Mouse (Mus musculus): ENCODE results near the gene Prkca. TPM values are rescaled to one million over a fixed set of nuclear protein-coding genes. Genes with fewer than 3 reads are reported as not detected.

The Prkca gene
- polyA plus RNA-seq, 1 experiment from 2014 or later, result 13.5 TPM

- Histone ChIP-seq H3K27me3 (replicated peaks; ENCODE audit: control insufficient read depth, insufficient read depth, low read length) (no peaks in the 10 kb centered on the region), H3K27ac (replicated peaks; ENCODE audit: low read depth, low read length) (no peak overlapping the region), H3K9ac (ENCODE audit: low read depth, low read length) (no peak overlapping the region), H3K4me1 (ENCODE audit: control insufficient read depth, insufficient read depth, low read length) (no peaks in the 10 kb centered on the region), H3K4me2 (ENCODE audit: low read depth, low read length) (no peak overlapping the region), H3K36me3 (ENCODE audit: control insufficient read depth, insufficient read depth, low read length) (no peaks in the 10 kb centered on the region), H3K4me3 (ENCODE audit: low read depth, low read length) (no peak overlapping the region), H3K9me3 (ENCODE audit: control insufficient read depth, low read length) (no peaks in the 10 kb centered on the region)
- ATAC-seq (ENCODE audit: low read depth) (no peak), DNase-seq (ENCODE audit: low spot score) (no peak)
- WGBS, result 38% methylated on average over 3 of the region's 3 CpGs
Observed at GRCm38 (mm10) chr11:107929712-107930111, 414.0 kb downstream of the Prkca start.

GRCm38 (mm10) chr11:107919852-107920508 is 423.7 kb downstream of the Prkca start:
- no peak overlapping the region for H3K4me3 ChIP-seq (ENCODE audit: low read depth, low read length)
- no peak overlapping the region for H3K9ac ChIP-seq (ENCODE audit: low read depth, low read length)
- ATAC-seq (ENCODE audit: low read depth) (no peak), DNase-seq (ENCODE audit: low spot score) (peak; percentile 66)
- H3K27me3 ChIP-seq (replicated peaks; ENCODE audit: control insufficient read depth, insufficient read depth, low read length), result peaks cover 7% of the 10 kb centered on the region; the same call in 1 of the 2 replicates
- H3K4me2 ChIP-seq (ENCODE audit: low read depth, low read length), result no peak overlapping the region
- H3K27ac ChIP-seq (replicated peaks; ENCODE audit: low read depth, low read length), result no peak overlapping the region
- WGBS, result 34% methylated on average over 16 of the region's 16 CpGs
- H3K36me3 ChIP-seq (ENCODE audit: control insufficient read depth, insufficient read depth, low read length), result no peaks in the 10 kb centered on the region
- H3K4me1 ChIP-seq (ENCODE audit: control insufficient read depth, insufficient read depth, low read length), result no peaks in the 10 kb centered on the region
- no peaks in the 10 kb centered on the region for H3K9me3 ChIP-seq (ENCODE audit: control insufficient read depth, low read length)

- no peak for DNase-seq (ENCODE audit: low spot score)
- H3K27me3 ChIP-seq (replicated peaks; ENCODE audit: control insufficient read depth, insufficient read depth, low read length), result peaks cover 22% of the 10 kb centered on the region
- WGBS, result 64% methylated on average over 9 of the region's 9 CpGs
- no peaks in the 10 kb centered on the region for H3K36me3 ChIP-seq (ENCODE audit: control insufficient read depth, insufficient read depth, low read length)
- H3K4me1 ChIP-seq (ENCODE audit: control insufficient read depth, insufficient read depth, low read length), result no peaks in the 10 kb centered on the region
- no peaks in the 10 kb centered on the region for H3K9me3 ChIP-seq (ENCODE audit: control insufficient read depth, low read length)
- no peak overlapping the region for H3K4me2 ChIP-seq (ENCODE audit: low read depth, low read length)
- no peak overlapping the region for H3K4me3 ChIP-seq (ENCODE audit: low read depth, low read length)
- no peak overlapping the region for H3K27ac ChIP-seq (replicated peaks; ENCODE audit: low read depth, low read length)
- H3K9ac ChIP-seq (ENCODE audit: low read depth, low read length), result no peak overlapping the region
- ATAC-seq (ENCODE audit: low read depth), result no peak
Observed at GRCm38 (mm10) chr11:107917721-107918235, 425.9 kb downstream of the Prkca start.

- Histone ChIP-seq H3K4me3 (ENCODE audit: low read depth, low read length) (peak within 1 kb of the TSS; percentile 31), H3K4me2 (ENCODE audit: low read depth, low read length) (peak within 1 kb of the TSS; percentile 55), H3K9me3 (ENCODE audit: control insufficient read depth, low read length) (no peaks in the 10 kb centered on the region), H3K9ac (ENCODE audit: low read depth, low read length) (no peak within 1 kb of the TSS), H3K4me1 (ENCODE audit: control insufficient read depth, insufficient read depth, low read length) (no peaks in the 10 kb centered on the region), H3K36me3 (ENCODE audit: control insufficient read depth, insufficient read depth, low read length) (no peaks in the 10 kb centered on the region), H3K27ac (replicated peaks; ENCODE audit: low read depth, low read length) (no peak within 1 kb of the TSS), H3K27me3 (replicated peaks; ENCODE audit: control insufficient read depth, insufficient read depth, low read length) (peaks cover 24% of the 10 kb centered on the region)
- 5% methylated on average over 31 of the region's 36 CpGs for WGBS
- 0 out of 2 replicates have a peak, but pooled peaks have one; percentile 62 for ATAC-seq (ENCODE audit: low read depth)
- no peak for DNase-seq (ENCODE audit: low spot score)
Observed at GRCm38 (mm10) chr11:107914634-107915226, 429.0 kb downstream of the Prkca start, which contains the start of gene Cacng5. TSS of gene Cacng5 (minus strand) at chr11:107915055.

GRCm38 (mm10) chr11:107913317-107913716 is 430.4 kb downstream of the Prkca start:
- Histone ChIP-seq H3K4me1 (ENCODE audit: control insufficient read depth, insufficient read depth, low read length) (no peaks in the 10 kb centered on the region), H3K36me3 (ENCODE audit: control insufficient read depth, insufficient read depth, low read length) (no peaks in the 10 kb centered on the region), H3K4me2 (ENCODE audit: low read depth, low read length) (no peak overlapping the region), H3K9me3 (ENCODE audit: control insufficient read depth, low read length) (no peaks in the 10 kb centered on the region), H3K27ac (replicated peaks; ENCODE audit: low read depth, low read length) (no peak overlapping the region), H3K4me3 (ENCODE audit: low read depth, low read length) (no peak overlapping the region), H3K27me3 (replicated peaks; ENCODE audit: control insufficient read depth, insufficient read depth, low read length) (peaks cover 23% of the 10 kb centered on the region), H3K9ac (ENCODE audit: low read depth, low read length) (no peak overlapping the region)
- ATAC-seq (ENCODE audit: low read depth), result no peak
- WGBS, result 60% methylated on average over 3 of the region's 3 CpGs
- no peak for DNase-seq (ENCODE audit: low spot score)

DNA sequence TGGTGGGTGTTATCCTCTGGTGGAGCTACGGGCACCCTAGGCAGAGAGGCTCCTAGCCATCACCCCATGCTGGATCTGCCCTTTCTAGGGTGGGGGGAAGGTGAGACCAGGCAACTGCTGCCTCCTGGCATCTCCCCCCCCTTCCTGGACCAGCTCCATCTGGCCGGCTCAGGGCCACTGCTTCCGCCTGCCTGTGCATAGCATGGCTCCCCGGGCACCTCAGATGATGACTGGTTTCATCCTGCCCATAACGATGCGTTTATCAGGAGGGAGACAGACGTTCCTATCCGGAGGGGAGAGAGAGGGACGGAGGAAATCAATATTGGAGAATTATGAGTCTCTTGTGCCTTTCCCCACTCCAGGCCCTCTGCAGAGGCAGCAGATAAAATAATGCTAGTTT is 438.4 kb downstream of the Prkca start:
- WGBS, result 76% methylated on average over 9 of the region's 9 CpGs
- DNase-seq (ENCODE audit: low spot score) (no peak), ATAC-seq (ENCODE audit: low read depth) (no peak)
- Histone ChIP-seq H3K27me3 (replicated peaks; ENCODE audit: control insufficient read depth, insufficient read depth, low read length) (no peaks in the 10 kb centered on the region), H3K4me1 (ENCODE audit: control insufficient read depth, insufficient read depth, low read length) (no peaks in the 10 kb centered on the region), H3K9ac (ENCODE audit: low read depth, low read length) (no peak overlapping the region), H3K4me2 (ENCODE audit: low read depth, low read length) (no peak overlapping the region), H3K9me3 (ENCODE audit: control insufficient read depth, low read length) (no peaks in the 10 kb centered on the region), H3K36me3 (ENCODE audit: control insufficient read depth, insufficient read depth, low read length) (no peaks in the 10 kb centered on the region), H3K4me3 (ENCODE audit: low read depth, low read length) (no peak overlapping the region), H3K27ac (replicated peaks; ENCODE audit: low read depth, low read length) (no peak overlapping the region)

DNA sequence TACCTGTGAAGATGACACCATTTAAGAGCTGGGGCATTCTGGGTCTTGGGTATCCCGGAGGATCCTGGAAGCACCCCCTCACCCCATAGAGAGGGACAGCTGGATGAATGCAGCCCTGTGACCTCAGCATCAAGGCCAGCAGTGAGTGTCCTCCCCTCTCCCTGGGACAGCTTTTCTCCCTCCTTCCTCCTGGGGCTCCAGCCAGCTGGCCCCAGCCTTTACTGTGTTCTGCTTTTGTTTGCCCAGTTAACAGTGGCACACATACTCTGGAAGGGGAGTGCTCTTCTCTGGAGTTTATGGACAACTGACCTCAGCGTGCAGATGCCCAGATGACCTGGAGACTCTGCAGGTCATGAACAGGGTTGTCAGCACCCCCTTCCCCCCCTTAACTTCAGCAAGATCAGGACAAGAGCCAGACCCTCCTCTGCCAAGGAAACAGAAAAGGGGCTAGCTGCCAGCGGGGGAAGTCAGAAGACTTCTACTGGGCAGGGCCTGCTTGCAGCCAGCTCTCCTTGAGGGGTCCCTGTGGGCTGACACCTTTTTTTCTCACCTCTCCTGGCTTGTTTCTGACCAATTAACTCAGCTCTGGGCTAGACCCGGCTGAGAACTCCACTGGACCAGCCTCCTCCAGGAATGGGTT is 439.6 kb downstream of the Prkca start:
- Histone ChIP-seq H3K4me2 (ENCODE audit: low read depth, low read length) (no peak overlapping the region), H3K27ac (replicated peaks; ENCODE audit: low read depth, low read length) (no peak overlapping the region), H3K4me1 (ENCODE audit: control insufficient read depth, insufficient read depth, low read length) (no peaks in the 10 kb centered on the region), H3K4me3 (ENCODE audit: low read depth, low read length) (no peak overlapping the region), H3K27me3 (replicated peaks; ENCODE audit: control insufficient read depth, insufficient read depth, low read length) (no peaks in the 10 kb centered on the region), H3K9me3 (ENCODE audit: control insufficient read depth, low read length) (no peaks in the 10 kb centered on the region), H3K9ac (ENCODE audit: low read depth, low read length) (no peak overlapping the region), H3K36me3 (ENCODE audit: control insufficient read depth, insufficient read depth, low read length) (no peaks in the 10 kb centered on the region)
- DNase-seq (ENCODE audit: low spot score), result no peak
- no peak for ATAC-seq (ENCODE audit: low read depth)
- WGBS, result 46% methylated on average over 4 of the region's 4 CpGs

- Histone ChIP-seq H3K4me2 (ENCODE audit: low read depth, low read length) (no peak overlapping the region), H3K4me1 (ENCODE audit: control insufficient read depth, insufficient read depth, low read length) (no peaks in the 10 kb centered on the region), H3K27me3 (replicated peaks; ENCODE audit: control insufficient read depth, insufficient read depth, low read length) (no peaks in the 10 kb centered on the region), H3K4me3 (ENCODE audit: low read depth, low read length) (no peak overlapping the region), H3K36me3 (ENCODE audit: control insufficient read depth, insufficient read depth, low read length) (no peaks in the 10 kb centered on the region), H3K9ac (ENCODE audit: low read depth, low read length) (no peak overlapping the region), H3K27ac (replicated peaks; ENCODE audit: low read depth, low read length) (no peak overlapping the region), H3K9me3 (ENCODE audit: control insufficient read depth, low read length) (no peaks in the 10 kb centered on the region)
- WGBS, result 39% methylated on average over 4 of the region's 4 CpGs
- ATAC-seq (ENCODE audit: low read depth) (no peak), DNase-seq (ENCODE audit: low spot score) (peak; percentile 9)
Observed at GRCm38 (mm10) chr11:107900470-107900869, 443.3 kb downstream of the Prkca start.

Data from embryonic facial prominence, embryonic 14.5 days (tissue).